Mouse (Mus musculus) monocyte, adult 2 months (primary cell): Measurements from ENCODE around the gene Zfp655.
"Not testable (repeated sequence)": the region's sequence is repeated elsewhere in the genome, so short reads cannot be mapped to it uniquely, and the experiment has no call there.

Experiments
- DNase-seq, 2 experiments: peaks; one replicate each; pipeline ENCODE4 v3.0.0; 2022; ENCODE audit warnings: low spot score in 2 of 2, low read depth in 1 of 2

Zfp655 gene

DNA sequence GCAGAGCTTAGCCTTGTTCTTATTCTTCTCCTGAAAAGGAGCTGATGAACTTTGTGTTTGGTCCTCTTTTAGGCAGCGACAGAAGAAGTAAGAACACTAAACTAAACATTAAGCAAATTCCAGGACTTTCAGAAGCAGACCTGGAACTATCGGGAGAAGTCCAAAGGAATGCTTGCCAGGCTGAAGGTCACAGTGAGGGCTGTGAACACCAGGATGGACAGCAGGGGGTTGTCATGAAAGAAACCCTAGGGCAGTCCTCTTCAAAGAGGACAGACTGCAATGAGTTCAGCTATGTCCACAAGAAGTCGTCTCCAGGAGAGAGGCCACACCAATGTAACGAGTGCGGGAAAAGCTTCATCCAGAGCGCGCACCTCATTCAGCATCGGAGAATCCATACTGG is 11.5 kb upstream of the Zfp655 start:
- DNase-seq = no peak

DNA sequence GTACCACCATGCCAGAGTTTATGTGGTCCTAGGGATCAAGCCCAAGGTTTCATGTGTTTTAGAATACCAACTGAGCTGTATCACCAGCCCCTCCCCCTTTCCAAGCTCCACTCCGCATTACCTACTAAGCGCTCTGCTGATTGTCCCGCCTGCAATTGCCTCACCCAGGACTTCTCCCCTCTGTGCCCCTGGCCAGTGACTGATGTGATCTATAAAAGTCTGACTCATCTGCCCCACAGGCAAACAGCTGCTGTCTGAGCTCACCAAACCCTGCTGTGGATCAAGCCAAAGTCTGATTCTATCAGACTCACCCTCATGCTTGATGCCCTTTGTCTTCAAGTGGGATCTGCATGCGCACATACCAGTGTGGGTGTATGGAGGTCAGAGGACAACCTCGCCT is 8.7 kb upstream of the Zfp655 start:
- no peak for DNase-seq

- DNase-seq = no peak
These were observed 8.1 kb upstream of the Zfp655 start for GRCm38 (mm10) chr5:145223395-145223794.

- no peak for DNase-seq
These were observed 5.1 kb upstream of the Zfp655 start for GRCm38 (mm10) chr5:145226453-145226852.

- DNase-seq = not testable (repeated sequence)
These were observed 2.2 kb upstream of the Zfp655 start for GRCm38 (mm10) chr5:145229283-145229682.

DNA sequence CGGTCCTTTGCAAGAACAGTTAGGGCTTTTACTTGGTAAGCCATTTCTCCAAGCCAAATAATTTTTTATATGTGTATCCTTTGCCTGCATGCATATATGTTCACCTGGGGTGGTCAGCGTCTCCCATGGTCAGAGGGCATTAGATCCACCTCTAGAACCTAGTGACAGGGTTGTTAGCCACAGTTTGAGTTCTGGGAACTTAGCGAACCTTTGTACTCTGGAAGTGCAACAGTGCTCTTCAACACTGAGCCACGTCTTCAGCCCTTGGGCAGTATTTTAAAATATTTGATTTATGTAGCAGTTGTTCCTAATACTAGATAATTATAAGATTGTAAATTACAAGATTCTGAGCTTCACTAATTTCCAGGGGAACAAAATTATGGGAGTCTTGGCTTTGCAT is 874 bp upstream of the Zfp655 start:
- DNase-seq = no peak

DNA sequence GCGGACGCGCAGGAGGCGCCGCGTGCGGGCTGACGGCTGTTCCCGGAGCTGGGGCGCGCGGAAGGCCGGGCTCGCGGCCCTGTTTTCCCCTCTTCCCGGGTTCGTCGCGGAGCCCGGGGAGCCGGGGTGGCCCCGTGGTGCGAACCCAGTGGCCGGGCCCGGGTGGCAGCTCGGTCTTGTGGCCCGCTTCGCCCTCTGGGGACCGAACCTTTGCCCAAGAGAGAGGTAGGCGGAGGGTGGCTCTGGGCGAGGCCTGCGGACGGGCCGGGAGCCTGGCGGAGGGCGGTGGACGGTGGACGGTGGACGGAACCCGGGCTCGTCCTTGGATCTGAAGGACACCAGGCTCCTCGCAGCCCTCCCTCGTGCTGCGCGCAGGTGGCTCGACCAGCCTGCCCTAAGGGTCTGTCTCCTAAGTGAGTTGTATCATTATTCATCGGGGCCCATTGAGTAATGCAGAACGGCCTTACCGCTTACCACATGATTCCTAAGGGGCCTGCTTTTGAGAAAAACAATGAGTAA is 437 bp downstream of the Zfp655 start:
- DNase-seq = no peak

DNA sequence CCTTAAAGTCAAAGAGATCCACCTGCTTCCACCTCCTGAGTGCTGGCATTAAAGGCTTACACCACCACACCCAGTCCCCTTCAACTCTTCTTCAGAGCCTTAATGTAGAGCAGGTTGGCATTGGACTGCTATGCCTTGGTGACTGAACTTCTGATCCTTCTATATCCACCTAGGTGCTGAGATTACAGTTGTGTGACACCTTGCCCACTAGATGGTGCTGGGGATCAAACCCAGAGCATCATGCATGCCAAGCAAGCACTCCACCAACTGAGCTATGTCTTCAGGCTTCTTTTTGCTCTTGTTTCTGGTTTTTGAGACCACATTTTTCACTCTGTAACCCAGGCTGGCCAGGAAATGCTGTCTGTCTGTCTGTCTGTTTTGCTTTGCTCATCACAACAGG is 3.1 kb downstream of the Zfp655 start:
- DNase-seq = no peak

GRCm38 (mm10) chr5:145249520-145249919 is 18.0 kb downstream of the Zfp655 start:
- no peak for DNase-seq

GRCm38 (mm10) chr5:145273568-145273967 is 42.1 kb downstream of the Zfp655 start:
- DNase-seq = not testable (repeated sequence)

GRCm38 (mm10) chr5:145279948-145280347 is 48.4 kb downstream of the Zfp655 start:
- no peak for DNase-seq

- DNase-seq = peak; percentile 71 to 74
These were observed 49.0 kb downstream of the Zfp655 start, which contains the start of gene Zscan25 for GRCm38 (mm10) chr5:145280371-145281143. Zscan25 (plus strand) TSS chr5:145280500.

DNA sequence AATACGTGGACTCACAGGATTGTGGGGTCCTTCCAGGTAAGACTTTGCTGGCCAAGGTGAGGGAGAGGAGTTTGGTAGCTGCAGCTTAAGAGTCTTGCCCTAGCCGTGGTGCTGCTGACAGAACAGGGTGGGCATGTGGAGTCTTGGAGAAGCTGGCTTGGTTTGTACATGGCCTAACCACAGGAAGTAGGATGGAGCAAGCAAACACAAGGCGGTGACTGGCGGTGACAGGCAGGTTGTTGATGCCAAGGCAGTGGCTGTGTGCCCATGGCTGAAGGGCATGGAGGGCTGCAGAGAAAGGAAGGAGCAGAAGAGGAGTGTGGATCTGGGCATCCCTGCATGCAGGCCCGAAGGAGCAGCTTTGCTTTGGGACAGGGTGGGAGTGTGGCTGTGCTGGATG is 56.9 kb downstream of the Zfp655 start:
- no peak for DNase-seq

DNA sequence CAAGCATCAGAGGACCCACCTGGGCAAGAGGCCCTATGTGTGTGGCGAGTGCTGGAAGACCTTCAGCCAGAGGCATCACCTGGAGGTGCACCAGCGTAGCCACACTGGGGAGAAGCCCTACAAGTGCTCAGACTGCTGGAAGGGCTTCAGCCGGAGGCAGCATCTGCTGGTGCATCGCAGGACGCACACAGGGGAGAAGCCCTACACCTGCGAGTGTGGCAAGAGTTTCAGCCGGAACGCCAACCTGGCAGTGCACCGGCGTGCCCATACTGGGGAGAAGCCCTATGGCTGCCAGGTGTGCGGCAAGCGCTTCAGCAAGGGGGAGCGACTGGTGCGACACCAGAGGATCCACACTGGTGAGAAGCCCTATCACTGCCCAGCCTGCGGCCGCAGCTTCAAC is 59.2 kb downstream of the Zfp655 start:
- DNase-seq = no peak

DNA sequence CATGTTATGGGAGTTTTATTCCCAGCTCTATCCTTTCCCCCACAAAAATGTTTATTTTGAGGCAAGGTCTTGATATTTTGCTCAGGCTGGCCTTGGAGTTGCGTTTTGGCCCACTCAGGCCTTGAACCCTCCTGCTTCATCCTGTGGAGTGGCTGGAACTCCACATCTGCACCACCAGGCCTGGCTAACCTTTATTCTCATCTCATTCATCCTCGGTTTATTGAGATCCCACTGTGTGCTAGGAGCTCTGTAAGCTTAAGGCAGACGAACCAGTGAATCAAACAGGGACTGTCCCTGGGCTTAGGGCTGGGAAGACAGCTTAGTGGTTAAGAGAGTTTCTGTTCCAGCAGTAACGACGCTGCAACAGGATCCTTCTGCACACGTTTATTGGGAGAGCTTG is 60.9 kb downstream of the Zfp655 start:
- no peak for DNase-seq
